28 mouse cellular contexts compared by ENCODE assay signal in the genomic region with DNA sequence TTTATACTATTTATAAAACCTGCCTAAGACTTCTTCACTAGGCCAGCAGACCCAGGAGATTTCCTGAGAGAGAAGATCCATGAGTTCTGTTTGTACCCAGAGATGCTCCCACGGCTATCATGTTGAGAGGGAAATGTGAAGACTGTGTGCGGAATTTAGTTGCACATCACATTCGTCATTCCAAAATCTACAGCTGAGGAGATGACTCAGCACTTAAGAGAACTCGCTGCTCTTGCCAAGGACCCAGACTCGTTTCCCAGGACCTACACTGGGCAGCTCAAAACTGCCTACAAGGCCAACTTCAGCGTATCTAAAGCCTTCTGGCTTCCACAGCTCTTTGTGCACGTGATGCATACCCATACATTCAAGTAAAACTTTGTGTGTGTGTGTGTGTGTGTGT. TPM values are rescaled to one million over a fixed set of nuclear protein-coding genes. Genes with fewer than 3 reads are reported as not detected.
DNase-seq lines count a peak whose midpoint lies in the region; ATAC-seq and TF ChIP-seq lines count a peak whose summit lies in the region.
"Had no signal": no experiment of that assay in that cellular context is flagged by ENCODE, and none has a peak within 500 bp of the region (broad histone marks: within the 10 kb centered on the region; RNA-seq: fewer than 3 reads in every experiment).

No protein-coding gene starts in this region.

- peak; percentile 92 for ATAC-seq in frontal cortex, adult (ENCODE audit: low TSS enrichment)
- ATAC-seq in lung, embryonic 16.5 days (ENCODE audit: low read depth): peak; percentile 43; the same call in 1 of the 2 replicates
- ATAC-seq: liver, postnatal 0 days; Patski had no signal

- H3K27ac ChIP-seq in lung, embryonic 16.5 days (ENCODE audit: low read length): no peak overlapping the region
- H3K27ac ChIP-seq in left cerebral cortex, adult 2 months: no peak overlapping the region
- H3K27ac ChIP-seq: embryonic facial prominence, embryonic 15.5 days; heart, embryonic 10.5 days; hindbrain, embryonic 14.5 days; limb, embryonic 10.5 days; midbrain, embryonic 12.5 days; neural tube, embryonic 12.5 days had no signal

- H3K9ac ChIP-seq in lung, embryonic 16.5 days (ENCODE audit: low read length): no peak overlapping the region
- H3K9ac ChIP-seq: embryonic facial prominence, embryonic 15.5 days; hindbrain, embryonic 14.5 days; liver, postnatal 0 days; midbrain, embryonic 12.5 days; neural tube, embryonic 12.5 days had no signal

- no peak for TF ChIP-seq CTCF in left cerebral cortex, adult 2 months (IDR thresholded peaks at IDR 0.05)

- no peak overlapping the region for H3K4me2 ChIP-seq in lung, embryonic 16.5 days (ENCODE audit: low read depth, low read length)
- H3K4me2 ChIP-seq: embryonic facial prominence, embryonic 15.5 days; hindbrain, embryonic 14.5 days; midbrain, embryonic 12.5 days; neural tube, embryonic 12.5 days had no signal

- H3K36me3 ChIP-seq in lung, embryonic 16.5 days (ENCODE audit: control insufficient read depth, insufficient read depth, low read length): no peaks in the 10 kb centered on the region
- H3K36me3 ChIP-seq: embryonic facial prominence, embryonic 15.5 days; heart, embryonic 10.5 days; limb, embryonic 10.5 days; midbrain, embryonic 12.5 days; neural tube, embryonic 12.5 days had no signal

- WGBS in lung, embryonic 16.5 days: 62% methylated on average over 7 of the region's 7 CpGs

- no peaks in the 10 kb centered on the region for H3K9me3 ChIP-seq in lung, embryonic 16.5 days (ENCODE audit: control insufficient read depth, low read length)
- H3K9me3 ChIP-seq: embryonic facial prominence, embryonic 15.5 days; heart, embryonic 10.5 days; limb, embryonic 10.5 days; midbrain, embryonic 12.5 days; neural tube, embryonic 12.5 days had no signal

- H3K4me1 ChIP-seq in lung, embryonic 16.5 days (replicated peaks; ENCODE audit: control insufficient read depth, insufficient read depth, low read length): no peaks in the 10 kb centered on the region
- H3K4me1 ChIP-seq: heart, embryonic 10.5 days; midbrain, embryonic 12.5 days; neural tube, embryonic 12.5 days had no signal

- DNase-seq in frontal cortex, postnatal 25 days (ENCODE audit: low spot score in 2 of 2): no peak
- no peak for DNase-seq in lung, postnatal 4 days
- DNase-seq in 416B (ENCODE audit: low read depth): peak; percentile 16
- DNase-seq in adrenal gland, postnatal 14 days: peak; percentile 45
- DNase-seq in kidney, adult 8-10 months: no peak
- DNase-seq in left cerebral cortex, adult 2 months (ENCODE audit: extremely low spot score in 1 of 2, low spot score in 2 of 2): no peak
- DNase-seq: cerebellum, adult 18-20 months; cerebellum, postnatal 36 days; gastrocnemius, postnatal 10 days; heart, postnatal 14 days; kidney, adult 9 months; kidney, postnatal 25 days; liver, postnatal 0 days; right cerebral cortex, postnatal 14 days had no signal

- intact Hi-C loops in left cerebral cortex, adult 2 months (cut with DNase I): no loop called here

- H3K4me3 ChIP-seq in lung, embryonic 16.5 days (ENCODE audit: low read length): no peak overlapping the region
- H3K4me3 ChIP-seq in left cerebral cortex, adult 2 months: no peak overlapping the region
- H3K4me3 ChIP-seq: embryonic facial prominence, embryonic 15.5 days; heart, embryonic 10.5 days; limb, embryonic 10.5 days; midbrain, embryonic 12.5 days; neural tube, embryonic 12.5 days had no signal

- H3K27me3 ChIP-seq in lung, embryonic 16.5 days (ENCODE audit: control insufficient read depth, insufficient read depth, low read depth, low read length): no peaks in the 10 kb centered on the region
- H3K27me3 ChIP-seq: embryonic facial prominence, embryonic 15.5 days; neural tube, embryonic 12.5 days; Patski had no signal

RNA-seq across cellular contexts. Expression of gene 4930579F01Rik, which starts 1.4 kb away (rescaled TPM):
- polyA plus RNA-seq in lung, embryonic 16.5 days (2015; fragmentation: Nextera tagmentation; extraction: Ambion mirVana): 0.15 TPM in 1 of 2 replicates, not detected in the other
- not detected in 2 replicates for total RNA-seq in adrenal gland, postnatal 14 days (2021)
- not detected for total RNA-seq in left cerebral cortex, adult 2 months (2021)
- total RNA-seq: gastrocnemius, postnatal 10 days; heart, postnatal 14 days; left cerebral cortex, adult 18-20 months; liver, adult 2 months; monocyte, adult 5-6 weeks had no signal
- polyA plus RNA-seq: C2C12; heart, embryonic 10.5 days; hindbrain, embryonic 14.5 days; intestine, embryonic 14.5 days; limb, embryonic 10.5 days; liver, adult 2 months; liver, postnatal 0 days; midbrain, embryonic 12.5 days; neural tube, embryonic 12.5 days; Patski had no signal

RNA-seq across cellular contexts. Expression of gene Adh7, which starts 25.3 kb away (rescaled TPM):
- 0.50 and 1.5 TPM in 2 replicates for polyA plus RNA-seq in lung, embryonic 16.5 days (2015; fragmentation: Nextera tagmentation; extraction: Ambion mirVana)
- total RNA-seq in adrenal gland, postnatal 14 days (2021): 18.2 and 24.3 TPM in 2 replicates
- under 1 TPM in 1 of 2 experiments, not detected in 1; 0.28 TPM for total RNA-seq in left cerebral cortex, adult 2 months (2021)
- total RNA-seq: left cerebral cortex, adult 18-20 months; monocyte, adult 5-6 weeks had no signal
- polyA plus RNA-seq: intestine, embryonic 14.5 days; neural tube, embryonic 12.5 days had no signal

RNA-seq across cellular contexts. Expression of gene Mttp, which starts 47.5 kb away (rescaled TPM):
- polyA plus RNA-seq in lung, embryonic 16.5 days (2015; fragmentation: Nextera tagmentation; extraction: Ambion mirVana): 8.6 and 9.1 TPM in 2 replicates
- 8.0 and 22.6 TPM in 2 replicates for total RNA-seq in adrenal gland, postnatal 14 days (2021)
- 1 to 10 TPM; 6.2 to 6.5 TPM for total RNA-seq in left cerebral cortex, adult 2 months (2021)

RNA-seq across cellular contexts. Expression of gene Trmt10a, which starts 49.0 kb away (rescaled TPM):
- 9.9 and 11.4 TPM in 2 replicates for polyA plus RNA-seq in lung, embryonic 16.5 days (2015; fragmentation: Nextera tagmentation; extraction: Ambion mirVana)
- 11.7 and 14.7 TPM in 2 replicates for total RNA-seq in adrenal gland, postnatal 14 days (2021)
- 1 to 10 TPM; 5.8 to 6.2 TPM for total RNA-seq in left cerebral cortex, adult 2 months (2021)

Comparison
In these comparisons a context has a peak if more than half of its experiments do, and no peak if none do; other contexts are left out.
1. DNase-seq: peak in 416B (single experiment) and adrenal gland, postnatal 14 days (single experiment); none in frontal cortex, postnatal 25 days (0 of 2), lung, postnatal 4 days (0 of 2), kidney, adult 8-10 months (0 of 2) and left cerebral cortex, adult 2 months (0 of 2).
2. RNA of gene Adh7, which starts 25.3 kb away (total RNA-seq): 18.2 to 24.3 TPM in adrenal gland, postnatal 14 days; 0.28 TPM in left cerebral cortex, adult 2 months; every median in the first group is over 10 times any median in the second.